Mouse (Mus musculus): ENCODE results near the gene Il17rc.
A peak's percentile ranks its signal among the peaks of the same experiment; 100 is the strongest.

DNA sequence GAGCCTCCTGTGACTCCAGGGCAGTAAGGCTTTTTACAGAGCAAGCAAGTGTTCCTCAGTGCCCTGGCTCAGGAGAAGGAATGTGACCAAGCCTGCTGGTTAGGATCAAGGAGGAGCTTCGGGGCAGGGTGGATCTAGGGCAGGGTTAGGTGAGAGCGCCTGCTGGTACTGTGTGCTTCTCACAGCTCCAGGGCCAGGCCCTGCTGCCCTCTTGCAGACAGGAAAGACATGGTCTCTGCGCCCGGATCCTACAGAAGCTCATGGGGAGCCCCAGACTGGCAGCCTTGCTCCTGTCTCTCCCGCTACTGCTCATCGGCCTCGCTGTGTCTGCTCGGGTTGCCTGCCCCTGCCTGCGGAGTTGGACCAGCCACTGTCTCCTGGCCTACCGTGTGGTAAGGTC is 12.6 kb upstream of the Il17rc start:
- TF ChIP-seq CTCF (IDR thresholded peaks at IDR 0.05) (peak; percentile 9; the same call in 1 of the 2 replicates), EP300 (IDR thresholded peaks at IDR 0.05) (no peak)

Data from lung, postnatal 0 days (tissue).